Mouse (Mus musculus) urinary bladder, postnatal 10 days (tissue): ENCODE data around the gene Akap9.
"Not testable (repeated sequence)": the region's sequence is repeated elsewhere in the genome, so short reads cannot be mapped to it uniquely, and the experiment has no call there.

ENCODE experiments used
- DNase-seq: peaks from one replicate; pipeline ENCODE4 v3.0.0; 2022; ENCODE audit warnings: low spot score

The Akap9 gene

DNA sequence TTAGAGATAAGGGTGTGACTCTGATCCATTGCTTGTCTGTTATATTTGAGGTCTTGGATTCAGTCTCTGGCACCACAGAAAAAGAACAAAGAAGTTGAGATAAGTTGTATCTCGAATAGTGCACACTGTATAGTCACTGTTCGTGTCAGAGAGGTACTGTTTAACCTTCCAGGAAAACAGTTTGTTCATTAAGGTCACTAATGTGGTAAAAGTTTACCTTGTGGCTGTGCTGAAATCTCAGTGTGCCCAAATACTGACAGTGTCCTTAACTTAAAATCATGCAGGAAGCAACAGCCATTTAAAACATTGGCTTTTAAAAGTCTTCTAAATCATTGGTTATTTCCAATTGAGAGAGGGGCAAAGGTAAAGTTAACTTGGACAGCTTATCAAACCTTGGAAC is 43.1 kb downstream of the Akap9 start:
- DNase-seq, result no peak

DNA sequence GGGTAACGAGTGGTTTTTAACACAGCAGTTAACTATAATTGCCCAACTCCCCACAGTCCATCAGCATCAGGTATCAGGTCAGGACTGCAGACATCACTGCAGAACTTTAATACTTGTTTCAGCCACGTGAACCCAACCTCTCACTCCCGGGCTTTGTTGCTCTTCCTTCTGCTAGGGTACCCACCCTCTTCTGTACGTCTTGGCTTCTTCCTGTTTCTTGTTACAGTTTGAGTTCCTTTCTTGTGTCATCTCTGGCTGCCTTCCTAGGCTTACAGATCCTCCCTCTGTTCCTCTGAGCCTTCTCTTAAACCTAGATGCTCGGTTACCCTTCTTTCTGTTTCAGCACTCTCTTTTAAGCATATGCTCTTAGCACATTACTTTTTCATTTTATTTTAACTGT is 45.9 kb downstream of the Akap9 start:
- no peak for DNase-seq

DNA sequence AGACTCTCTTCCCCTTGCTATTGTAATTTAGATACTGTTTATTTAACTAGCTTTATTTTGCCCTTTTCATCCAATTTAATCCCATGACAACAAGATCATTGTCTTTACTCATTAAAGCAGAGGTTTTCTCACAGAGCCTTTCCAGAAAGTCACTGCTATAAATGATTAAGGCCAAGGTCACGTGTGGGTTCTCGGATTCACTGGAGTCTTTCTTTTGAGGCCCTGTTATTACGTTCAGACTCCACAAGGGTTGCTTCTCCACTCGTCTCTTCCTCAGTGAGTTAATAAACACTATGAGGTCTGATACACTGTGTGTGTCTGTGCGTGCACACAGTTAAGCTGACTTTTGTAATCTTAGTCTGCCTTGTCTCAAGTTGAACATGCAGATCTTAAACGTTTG is 47.0 kb downstream of the Akap9 start:
- DNase-seq, result no peak

DNA sequence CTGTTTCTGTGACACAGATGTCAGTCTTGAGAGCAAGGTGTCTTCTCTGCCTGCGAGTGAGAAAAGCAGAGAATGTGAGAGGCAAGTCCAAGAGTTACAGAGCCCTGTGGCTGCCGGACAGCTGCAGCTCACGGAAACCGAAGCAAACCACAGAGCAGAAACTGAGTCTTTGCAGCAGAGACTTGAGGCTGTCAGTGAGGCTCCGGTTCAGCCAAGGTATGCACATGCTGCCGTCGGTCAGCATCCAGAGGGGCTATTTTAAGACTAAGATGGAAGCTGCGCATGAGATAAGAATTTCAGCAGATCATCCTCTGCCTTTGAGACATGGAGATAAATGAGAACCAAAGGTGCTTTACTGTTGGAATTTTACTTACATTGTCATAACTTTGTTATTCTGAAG is 48.3 kb downstream of the Akap9 start:
- no peak for DNase-seq

DNA sequence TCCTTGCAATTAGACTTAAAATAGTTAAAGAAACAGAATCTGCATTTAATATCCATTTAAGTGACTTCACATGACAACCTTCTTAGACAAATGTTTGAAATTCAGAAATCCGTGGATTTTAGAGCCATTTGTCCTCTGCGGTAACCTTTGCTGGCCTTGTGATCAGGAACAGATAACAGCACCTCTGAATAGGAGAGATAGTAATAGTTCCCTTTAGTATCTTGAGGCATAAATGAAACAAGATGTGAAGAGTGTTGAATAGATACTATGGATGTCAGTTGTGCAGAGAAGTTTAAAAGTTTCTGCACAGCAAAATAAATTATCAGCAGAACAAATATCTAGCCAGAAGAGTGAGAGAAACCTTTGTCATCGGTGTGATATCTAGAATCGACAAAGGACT is 50.0 kb downstream of the Akap9 start:
- DNase-seq, result no peak

DNA sequence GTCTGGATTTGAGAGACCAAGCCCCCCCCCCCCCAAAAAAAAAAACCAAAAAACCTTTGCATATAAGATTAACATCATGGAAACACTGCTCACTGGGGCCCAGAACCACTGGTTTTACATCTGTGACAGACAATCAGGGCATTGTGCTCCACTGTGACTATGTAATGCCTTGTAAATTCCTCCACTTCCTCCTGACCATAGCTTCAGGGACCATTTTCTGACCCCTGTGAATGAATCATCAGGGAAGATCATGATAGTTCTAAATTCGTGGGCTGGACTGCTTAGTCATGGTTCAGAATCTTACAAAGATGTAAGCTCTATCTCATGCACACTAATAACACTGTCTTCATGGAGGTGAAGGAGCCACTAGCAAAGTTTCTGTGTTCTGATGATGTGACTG is 61.8 kb downstream of the Akap9 start:
- DNase-seq, result no peak

DNA sequence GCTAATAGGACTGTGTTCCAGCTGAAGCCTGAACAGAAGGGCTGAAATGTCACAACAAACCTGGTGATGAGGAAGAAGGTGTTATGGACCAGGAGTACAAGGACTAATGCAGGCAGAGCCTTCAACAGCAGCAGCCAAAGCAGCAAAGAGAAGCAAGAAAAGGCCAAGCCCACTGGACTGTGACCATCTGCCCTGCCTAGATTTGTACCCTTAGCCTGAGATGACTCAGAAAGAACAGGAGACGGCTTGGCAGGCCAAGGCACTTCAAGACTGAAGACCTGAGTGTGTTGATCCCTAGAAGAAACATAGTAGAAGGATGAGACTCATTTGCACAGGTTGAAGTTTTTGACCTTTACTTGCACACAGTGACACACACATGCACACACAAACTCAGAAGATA is 62.6 kb downstream of the Akap9 start:
- DNase-seq, result no peak

DNA sequence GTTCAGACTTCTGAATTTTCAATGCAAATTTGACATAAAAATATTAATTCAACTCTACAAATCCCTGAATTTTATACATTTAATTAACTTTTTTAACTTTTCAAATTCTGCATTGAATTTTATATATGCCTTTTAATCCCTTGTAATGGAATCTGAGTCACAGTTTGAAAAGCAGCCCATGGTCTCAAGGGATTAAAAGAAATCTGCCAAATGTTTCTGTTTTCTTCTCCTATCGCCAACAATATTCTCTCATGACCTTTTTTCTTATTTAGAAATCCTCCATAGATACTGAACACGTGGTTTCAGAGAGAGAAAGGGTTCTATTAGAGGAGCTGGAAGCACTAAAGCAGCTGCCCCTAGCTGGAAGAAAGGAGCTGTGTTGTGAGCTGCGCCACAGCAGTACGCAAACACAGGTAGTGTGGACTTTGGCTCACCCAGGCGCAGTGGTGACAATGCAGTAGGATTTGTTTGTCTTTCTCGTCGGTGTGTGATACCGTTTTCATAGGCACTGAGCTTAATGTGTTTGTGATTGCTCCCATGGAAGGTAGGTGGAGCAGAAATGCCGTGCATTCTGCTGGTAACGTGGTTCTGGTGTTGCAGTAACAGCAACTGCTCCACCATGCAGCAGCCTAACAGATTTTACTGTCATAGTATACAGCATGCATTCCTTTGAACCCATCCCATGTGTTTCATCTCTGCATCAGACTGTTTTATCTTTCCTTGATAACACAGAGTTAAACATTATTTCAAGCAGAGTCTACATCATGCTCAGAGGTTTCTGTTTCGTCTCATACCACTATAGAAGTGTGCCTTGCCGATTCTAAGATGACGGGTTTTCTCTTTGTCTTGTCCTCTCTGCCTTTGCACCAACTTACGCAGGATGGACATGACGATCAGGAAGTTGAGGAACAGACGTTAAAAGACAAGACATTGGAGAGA is 76.9 kb downstream of the Akap9 start:
- no peak for DNase-seq

DNA sequence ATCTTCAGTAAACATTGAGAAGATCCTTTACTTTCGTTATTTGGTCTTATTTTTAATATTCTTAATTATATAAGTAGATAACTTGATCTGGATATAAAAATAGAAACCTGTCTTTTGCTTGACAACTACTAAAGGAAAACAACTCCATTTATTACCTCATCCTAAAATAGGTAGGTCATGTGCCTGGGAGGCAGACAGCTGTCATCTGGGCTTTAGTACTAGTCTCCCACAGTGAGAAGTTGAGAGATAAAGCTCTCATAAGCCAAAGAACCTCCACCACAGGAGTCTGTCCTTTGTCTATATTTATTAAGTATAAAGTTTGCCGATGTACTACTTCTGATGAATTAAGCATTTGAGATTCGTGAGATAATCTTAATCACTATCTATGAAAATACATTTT is 78.8 kb downstream of the Akap9 start:
- DNase-seq, result no peak

DNA sequence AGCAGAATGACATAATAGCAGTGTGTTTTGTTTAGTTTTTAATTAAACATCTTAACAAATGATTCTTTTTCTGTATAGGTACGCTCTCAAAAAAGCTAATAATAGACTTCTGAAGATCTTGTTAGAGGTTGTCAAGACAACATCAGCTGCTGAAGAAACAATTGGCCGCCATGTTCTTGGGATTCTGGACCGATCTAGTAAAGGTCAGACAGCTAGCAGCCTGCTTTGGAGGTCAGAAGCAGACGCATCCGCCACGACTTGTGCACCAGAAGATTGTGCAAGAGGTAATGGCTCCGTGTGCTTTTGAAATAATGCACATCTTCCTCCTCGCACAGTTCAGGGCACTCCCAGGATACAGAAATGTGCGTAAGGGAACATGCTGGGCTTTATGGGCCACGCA is 80.4 kb downstream of the Akap9 start:
- no peak for DNase-seq

DNA sequence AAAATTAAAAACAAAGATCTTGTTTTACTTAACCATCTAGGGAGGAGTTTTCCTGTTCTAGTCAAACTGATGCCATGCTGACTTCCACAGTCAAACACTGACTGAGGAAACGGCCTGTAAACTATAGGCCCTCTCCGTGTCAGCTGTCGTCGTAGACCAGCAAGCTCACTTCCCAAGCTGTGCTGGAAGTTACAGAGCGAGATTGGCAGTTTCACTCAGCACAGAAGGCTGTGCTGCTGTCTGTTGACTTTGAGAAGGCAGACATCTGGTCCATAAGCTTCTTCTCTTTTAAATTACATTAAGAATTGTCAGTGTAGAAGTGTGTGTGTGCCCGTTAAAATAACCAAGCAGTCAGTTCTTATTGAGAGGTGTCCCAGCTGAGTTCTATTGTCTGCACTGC is 81.7 kb downstream of the Akap9 start:
- no peak for DNase-seq

DNA sequence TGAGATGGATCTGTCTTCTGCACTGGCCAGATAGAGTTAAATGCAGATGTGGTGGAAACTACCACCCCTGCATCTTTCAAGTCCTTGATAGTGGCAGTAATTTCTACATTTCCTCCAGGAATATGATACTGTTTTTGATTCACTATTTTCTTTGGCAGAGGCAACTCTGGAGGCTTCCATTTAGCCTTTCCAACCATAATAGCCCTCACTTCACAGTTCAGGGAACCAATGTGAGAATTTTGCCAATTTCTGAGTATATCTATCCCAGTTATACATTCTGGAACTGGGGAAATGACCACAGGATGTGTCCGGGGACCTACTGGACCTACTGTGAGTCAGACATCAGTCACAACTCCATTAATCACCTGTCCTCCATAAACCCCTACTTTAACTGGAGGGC is 89.8 kb downstream of the Akap9 start:
- not testable (repeated sequence) for DNase-seq

DNA sequence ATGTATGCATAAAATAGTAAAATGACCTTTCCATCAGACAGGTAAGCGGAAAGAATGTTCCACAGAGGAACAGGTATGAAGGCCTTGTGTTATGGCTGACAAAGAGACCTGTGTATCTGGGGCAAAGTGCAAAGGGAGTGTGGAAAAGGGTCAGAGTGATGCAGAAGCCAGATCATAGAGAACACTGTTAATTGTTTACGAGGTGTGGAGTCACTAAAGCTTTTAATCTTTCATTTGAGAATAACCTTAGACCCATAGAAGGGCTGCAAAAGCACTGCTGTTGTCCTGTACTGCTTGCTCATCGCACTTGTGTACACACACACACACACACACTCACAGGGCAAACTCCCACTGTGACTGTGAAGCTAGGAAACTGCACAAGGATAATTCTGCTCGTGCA is 91.5 kb downstream of the Akap9 start:
- DNase-seq, result no peak

DNA sequence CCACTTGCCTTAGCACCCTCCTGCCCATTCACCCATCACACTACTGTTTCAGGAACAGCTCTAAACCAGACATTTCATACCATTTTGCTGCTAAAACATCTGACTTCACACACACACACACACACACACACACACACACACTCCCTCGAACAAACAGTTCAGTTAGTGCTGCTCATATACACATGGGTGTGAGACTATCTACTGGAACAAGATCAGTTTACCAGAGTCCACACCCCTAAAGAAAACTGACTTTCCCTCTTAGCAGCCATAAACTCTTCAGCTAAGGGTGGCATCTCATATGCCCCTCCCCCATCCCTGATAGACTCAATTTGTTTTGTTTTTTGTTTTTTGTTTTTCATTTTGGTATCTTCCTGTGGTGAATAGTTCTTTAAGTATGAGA is 92.2 kb downstream of the Akap9 start:
- no peak for DNase-seq

DNA sequence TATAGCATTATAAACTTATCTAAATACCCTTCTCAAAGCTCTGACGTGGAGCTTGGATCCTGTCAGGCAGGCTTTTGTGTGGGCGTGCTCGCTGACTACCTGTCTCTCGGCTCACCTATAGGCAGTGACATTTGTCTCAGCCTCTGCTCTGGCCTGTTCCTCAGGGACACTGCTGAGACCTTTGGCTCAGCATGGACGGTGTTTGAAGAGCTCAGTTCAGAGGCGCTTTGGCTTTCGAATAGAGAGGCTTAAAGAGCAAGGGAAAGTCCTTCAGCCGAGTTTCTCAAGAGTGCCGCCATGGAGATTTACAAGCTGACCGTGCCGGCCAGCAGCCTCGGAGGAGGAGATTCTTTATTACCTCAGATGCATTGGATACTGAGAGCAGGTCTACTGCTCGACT is 95.3 kb downstream of the Akap9 start:
- no peak for DNase-seq

DNA sequence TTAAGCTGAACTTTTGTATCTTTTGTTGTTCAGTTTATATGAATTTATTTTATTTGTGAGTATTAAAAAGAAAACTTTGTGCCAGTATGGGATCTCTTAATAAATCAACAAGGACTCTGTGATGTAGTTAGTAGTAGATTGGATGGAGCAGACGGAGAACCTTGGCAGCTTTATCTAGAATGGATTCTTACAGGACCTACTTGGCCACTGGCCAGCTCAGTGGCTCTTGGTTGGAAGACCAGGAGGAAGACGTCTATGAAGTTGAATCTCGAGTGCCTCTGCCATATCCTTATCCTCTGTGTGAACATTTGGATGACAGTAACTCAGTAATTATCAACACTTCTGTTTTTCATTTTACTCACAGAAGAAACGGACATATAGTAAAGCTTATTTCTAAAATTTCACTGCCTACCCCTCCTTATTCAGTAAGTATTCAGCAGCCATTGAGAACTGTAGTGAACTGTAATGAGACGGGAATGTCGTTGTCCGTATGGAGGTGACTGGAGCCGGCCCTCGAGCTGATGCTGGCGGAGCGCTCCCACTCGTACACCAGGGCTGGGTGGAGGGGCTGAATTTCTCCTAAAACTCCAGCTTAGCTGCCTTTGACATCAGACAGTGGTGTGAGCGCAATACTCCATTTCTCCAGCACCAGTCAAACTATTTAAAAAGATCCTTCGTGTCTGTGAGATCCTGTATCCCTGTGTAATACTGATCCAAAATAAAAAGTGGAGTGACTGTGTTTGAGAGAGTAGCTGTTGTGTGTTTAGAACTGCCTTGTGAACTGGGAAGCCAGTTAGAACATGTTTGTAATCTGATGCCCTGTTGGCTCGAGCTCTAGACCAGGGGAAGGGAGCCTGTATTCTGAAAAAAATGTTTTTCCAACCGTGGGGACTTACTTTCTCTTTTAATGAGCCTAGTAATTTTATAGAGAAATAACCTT is 96.2 kb downstream of the Akap9 start:
- no peak for DNase-seq

DNA sequence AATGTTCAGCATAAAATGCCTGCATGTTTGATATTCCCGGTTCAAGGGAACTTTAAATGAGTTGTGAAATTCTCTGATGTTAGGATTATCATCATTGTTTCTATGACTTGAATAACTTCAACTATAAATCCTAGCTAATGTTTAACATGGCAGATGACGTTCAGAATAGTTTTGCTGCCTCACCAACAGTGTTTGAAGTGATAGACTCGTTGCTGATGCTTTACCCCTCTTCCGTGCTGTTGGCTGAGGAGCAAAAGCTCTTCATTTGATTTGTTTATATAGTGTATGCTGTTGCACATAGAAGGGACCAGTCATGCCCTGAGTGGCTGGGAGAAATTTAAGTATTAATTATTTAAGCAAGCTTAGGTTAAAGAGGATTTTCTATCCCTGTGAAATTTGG is 96.9 kb downstream of the Akap9 start:
- no peak for DNase-seq

DNA sequence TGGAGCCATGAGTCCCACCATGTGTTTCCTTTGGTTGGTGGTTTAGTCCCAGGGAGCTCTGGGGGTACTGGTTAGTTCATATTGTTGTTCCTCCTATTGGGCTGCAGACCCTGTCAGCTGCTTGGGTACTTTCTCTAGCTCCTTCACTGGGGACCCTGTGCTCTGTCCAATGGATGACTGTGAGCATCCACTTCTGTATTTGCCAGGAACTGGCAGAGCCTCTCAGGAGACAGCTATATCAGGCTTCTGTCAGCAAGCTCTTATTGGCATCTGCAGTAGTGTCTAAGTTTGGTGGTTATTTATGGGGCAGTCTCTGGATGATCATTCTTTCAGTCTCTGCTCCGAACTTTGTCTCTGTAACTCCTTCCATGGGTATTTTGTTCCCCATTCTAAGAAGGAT is 98.5 kb downstream of the Akap9 start:
- DNase-seq, result not testable (repeated sequence)

DNA sequence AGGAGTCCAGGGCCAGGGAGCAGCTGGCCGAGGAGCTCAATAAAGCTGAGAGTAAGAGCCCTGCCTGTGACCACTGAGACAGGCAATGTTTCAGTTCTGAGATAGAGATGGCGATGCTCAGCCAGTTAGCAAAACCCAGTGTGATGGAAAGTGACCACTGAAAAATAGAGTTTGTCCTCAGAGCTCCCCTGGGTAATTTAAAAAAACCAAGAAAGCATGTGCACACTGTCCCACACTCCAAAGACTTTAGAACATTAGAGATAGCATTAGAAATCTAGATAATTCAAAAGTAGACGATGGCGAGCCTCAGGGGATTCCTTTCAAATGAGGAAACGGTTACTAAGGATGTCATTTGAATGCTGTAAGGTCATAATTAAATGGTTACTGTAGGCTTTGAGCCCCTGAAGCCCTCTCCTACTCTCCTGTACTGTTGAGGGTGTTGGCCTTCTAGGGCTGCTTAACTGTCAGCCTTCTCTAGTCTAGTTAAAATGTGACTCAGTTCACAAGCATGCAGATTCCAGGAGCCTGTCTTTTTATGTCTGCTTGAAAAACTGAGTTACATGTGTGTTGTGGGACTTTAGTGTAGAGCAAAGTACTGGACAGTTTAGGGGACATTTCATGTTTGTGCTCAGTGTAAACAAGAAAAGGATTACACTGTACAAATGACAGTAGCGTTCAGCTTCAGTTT is 100.8 kb downstream of the Akap9 start:
- no peak for DNase-seq

DNA sequence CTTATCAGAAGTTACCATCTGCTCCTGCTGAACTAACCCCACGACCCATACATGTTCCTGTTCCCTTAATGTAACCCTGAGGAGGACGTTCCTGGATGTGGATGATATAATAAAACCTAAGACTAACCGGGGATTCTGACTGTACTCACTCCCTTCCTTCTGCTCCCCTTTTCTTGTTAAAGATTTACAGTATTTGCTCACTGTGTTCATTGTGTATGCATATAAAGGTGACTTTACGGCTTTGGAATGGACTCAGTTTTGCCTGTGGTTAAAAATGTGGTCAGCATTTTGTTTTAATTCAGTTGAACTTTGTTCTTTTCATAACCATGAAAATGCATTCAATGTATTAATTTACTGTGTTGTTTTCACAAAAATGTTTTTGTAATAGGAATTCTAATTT is 104.0 kb downstream of the Akap9 start:
- no peak for DNase-seq

DNA sequence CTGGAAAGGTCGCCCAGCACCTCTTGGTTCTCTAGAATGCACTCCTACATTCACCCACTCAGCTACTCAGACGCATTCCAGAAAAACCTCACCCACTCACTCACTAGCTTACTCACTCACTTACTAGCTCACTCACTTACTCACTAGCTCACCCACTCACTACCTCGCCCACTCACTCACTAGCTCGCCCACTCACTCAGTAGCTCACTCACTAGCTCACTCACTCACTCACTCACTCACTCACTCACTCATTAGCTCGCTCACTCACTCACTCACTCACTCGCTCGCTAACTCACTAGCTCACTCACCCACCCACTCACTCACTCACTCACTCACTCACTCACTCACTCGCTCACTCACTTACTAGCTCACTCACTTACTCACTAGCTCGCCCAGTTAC is 108.8 kb downstream of the Akap9 start:
- no peak for DNase-seq

DNA sequence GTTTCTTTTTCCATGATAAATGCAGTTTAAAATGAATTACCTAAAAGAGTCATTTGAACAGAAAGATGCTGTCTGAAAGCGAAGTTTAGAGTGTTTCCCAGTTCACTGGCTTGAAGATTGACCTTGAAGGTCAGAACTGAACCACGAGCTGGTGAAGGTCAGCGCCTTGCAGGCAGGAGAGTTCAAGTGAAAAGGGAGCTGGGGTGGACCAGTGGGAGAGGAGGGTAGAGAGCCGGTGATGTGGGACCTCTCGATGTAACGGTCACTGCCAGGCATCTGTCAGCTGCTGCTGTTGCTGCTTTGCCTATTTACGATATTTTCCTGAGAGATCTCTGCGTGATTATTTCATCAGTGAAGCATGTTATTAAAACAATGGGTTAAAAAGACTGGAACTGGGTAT is 111.5 kb downstream of the Akap9 start:
- no peak for DNase-seq

DNA sequence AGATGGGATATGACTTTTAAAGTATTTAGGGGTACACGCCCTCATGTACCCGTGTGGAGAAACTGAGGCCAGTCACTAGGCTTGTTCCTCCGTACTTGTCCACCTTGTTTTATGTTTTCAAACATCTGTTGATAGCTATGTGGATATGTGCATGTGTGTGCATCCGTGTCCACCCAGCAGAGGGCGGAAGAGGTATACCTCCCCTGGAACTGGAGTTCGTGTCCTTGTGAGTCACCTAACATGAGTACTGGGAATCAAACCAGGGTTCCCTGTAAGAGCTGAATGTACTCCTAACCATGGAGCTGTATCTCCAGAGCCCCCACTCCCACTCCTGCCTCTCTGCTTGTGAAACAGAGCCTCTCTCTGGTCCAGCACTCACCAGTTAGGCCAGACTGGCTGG is 112.5 kb downstream of the Akap9 start:
- DNase-seq, result no peak
